Mouse (Mus musculus) CH12.LX (cell line): ENCODE measurements around the gene Lrrc31. TPM values are rescaled to one million over a fixed set of nuclear protein-coding genes. Genes with fewer than 3 reads are reported as not detected.

Experiments
- DNase-seq: peaks from one replicate; pipeline ENCODE4 v3.0.0-alpha.2; 2013; ENCODE audit errors: extremely low read depth
- H3K27ac ChIP-seq: 2 replicates; pipeline ENCODE4 v1.5.1; 2012; ENCODE audit warnings: low read depth, mild to moderate bottlenecking, control low read depth, moderate library complexity; ENCODE audit not compliant: insufficient read depth
- H3K27me3 ChIP-seq: replicated peaks from 2 replicates; pipeline ENCODE3; 2012; ENCODE audit warnings: inconsistent platforms
- H3K36me3 ChIP-seq, 2 experiments: replicated peaks in 1 of 2; 2 replicates each; pipeline versions ENCODE3 to v1.6.1; 2012; ENCODE audit warnings: inconsistent platforms in 1 of 2, low read length in 1 of 2, mild to moderate bottlenecking in 1 of 2, mixed read lengths in 1 of 2, moderate library complexity in 1 of 2; ENCODE audit not compliant: control insufficient read depth in 1 of 2, insufficient read depth in 1 of 2
- H3K4me1 ChIP-seq, 2 experiments: 2 replicates each; pipeline ENCODE4 v1.6.1; 2012; ENCODE audit warnings: inconsistent platforms in 1 of 2, moderate library complexity in 1 of 2; ENCODE audit not compliant: insufficient read depth in 2 of 2, control insufficient read depth in 1 of 2
- H3K4me2 ChIP-seq: 2 replicates; pipeline ENCODE4 v1.6.1; 2012; ENCODE audit warnings: low read depth, mild to moderate bottlenecking, control low read depth; ENCODE audit not compliant: poor library complexity, insufficient read depth, severe bottlenecking
- H3K4me3 ChIP-seq, 3 experiments: fragments of 150-350 bp in 1 of 3; sonication (generic) in 1 of 3; replicated peaks in 1 of 3; 2 replicates each; pipeline versions ENCODE3 to v1.5.1; 2011 to 2012; ENCODE audit warnings: low read depth in 2 of 3, low read length in 2 of 3, mild to moderate bottlenecking in 2 of 3, moderate library complexity in 2 of 3, control low read depth in 1 of 3, improper control_type of control experiment in 1 of 3, inconsistent platforms in 1 of 3, mixed read lengths in 1 of 3; ENCODE audit not compliant: poor library complexity in 1 of 3
- H3K79me2 ChIP-seq: replicated peaks from 2 replicates; pipeline ENCODE4 v1.6.1; 2012; ENCODE audit warnings: mild to moderate bottlenecking, moderate library complexity; ENCODE audit not compliant: control insufficient read depth, poor library complexity, insufficient read depth, severe bottlenecking; ENCODE audit errors: extremely low read depth
- H3K9ac ChIP-seq: 2 replicates; pipeline ENCODE4 v1.6.1; 2012; ENCODE audit warnings: low read depth, mild to moderate bottlenecking, control low read depth, moderate library complexity; ENCODE audit not compliant: insufficient read depth
- H3K9me3 ChIP-seq: replicated peaks from 2 replicates; pipeline ENCODE3; 2012; ENCODE audit warnings: low read length, inconsistent platforms, mixed read lengths
- CHD2 ChIP-seq: IDR thresholded peaks from 2 replicates; pipeline ENCODE4 v1.6.1; 2011; ENCODE audit warnings: low read length, improper control_type of control experiment
- CTCF ChIP-seq, 2 experiments: IDR thresholded peaks in 1 of 2; conservative IDR thresholded peaks in 1 of 2; 2 replicates each; pipeline ENCODE4 v1.5.1; 2011 to 2012; ENCODE audit warnings: low read depth in 2 of 2, low read length in 2 of 2, improper control_type of control experiment in 1 of 2, inconsistent platforms in 1 of 2, mild to moderate bottlenecking in 1 of 2, moderate library complexity in 1 of 2
- EP300 ChIP-seq: IDR thresholded peaks from 2 replicates; pipeline ENCODE4 v1.6.1; 2011; ENCODE audit warnings: low read length, improper control_type of control experiment
- ETS1 ChIP-seq: conservative IDR thresholded peaks from 2 replicates; pipeline ENCODE4 v1.6.1; 2012; ENCODE audit warnings: low read depth, mild to moderate bottlenecking, inconsistent platforms, low read length, improper control_type of control experiment, moderate library complexity
- IRF4 ChIP-seq: IDR thresholded peaks from 2 replicates; pipeline ENCODE4 v1.6.1; 2014; ENCODE audit warnings: low read depth, mild to moderate bottlenecking, inconsistent platforms, low read length, improper control_type of control experiment
- JUND ChIP-seq: conservative IDR thresholded peaks from 2 replicates; pipeline ENCODE4 v1.6.1; 2011; ENCODE audit warnings: low read depth, low read length, improper control_type of control experiment
- MAZ ChIP-seq: IDR thresholded peaks from 2 replicates; pipeline ENCODE4 v1.6.1; 2012; ENCODE audit warnings: low read depth, mild to moderate bottlenecking, inconsistent platforms, low read length, improper control_type of control experiment, moderate library complexity
- MEF2A ChIP-seq: IDR thresholded peaks from 2 replicates; pipeline ENCODE4 v1.6.1; 2014; ENCODE audit warnings: low read depth, mild to moderate bottlenecking, inconsistent platforms, low read length, improper control_type of control experiment, borderline replicate concordance
- NELFE ChIP-seq: IDR thresholded peaks from 2 replicates; pipeline ENCODE4 v1.6.1; 2011; ENCODE audit warnings: low read depth, low read length, improper control_type of control experiment
- POLR2AphosphoS2 ChIP-seq: IDR thresholded peaks from 2 replicates; pipeline ENCODE4 v1.6.1; 2011; ENCODE audit warnings: low read depth, low read length, improper control_type of control experiment
- SIN3A ChIP-seq: IDR thresholded peaks from 2 replicates; pipeline ENCODE4 v1.6.1; 2012; ENCODE audit warnings: low read length, improper control_type of control experiment, inconsistent platforms
- TCF12 ChIP-seq: IDR thresholded peaks from 2 replicates; pipeline ENCODE4 v1.6.1; 2014; ENCODE audit warnings: low read depth, mild to moderate bottlenecking, inconsistent platforms, low read length, improper control_type of control experiment
- USF2 ChIP-seq: conservative IDR thresholded peaks from 2 replicates; pipeline ENCODE4 v1.6.1; 2011; ENCODE audit warnings: low read depth, low read length, improper control_type of control experiment
- ZC3H11A ChIP-seq: IDR thresholded peaks from 2 replicates; pipeline ENCODE4 v1.6.1; 2012; ENCODE audit warnings: low read depth, mild to moderate bottlenecking, inconsistent platforms, low read length, improper control_type of control experiment
- ZMIZ1 ChIP-seq: IDR thresholded peaks from 2 replicates; pipeline ENCODE4 v1.6.1; 2012; ENCODE audit warnings: low read depth, mild to moderate bottlenecking, inconsistent platforms, low read length, improper control_type of control experiment
- dilution Hi-C: fragments of 300-500 bp; cut with MboI; formaldehyde crosslinking; loops from 2 replicates; pipeline ENCODE4 v1.14.3; 2020; ENCODE audit warnings: low sequenced_read_pairs; ENCODE audit not compliant: extremely low pct_unique_long_range_greater_than_20kb, extremely low pct_ligation_motif_present
- in situ Hi-C: fragments of 300-500 bp; cut with MboI; formaldehyde crosslinking; loops from 3 replicates; pipeline ENCODE4 v1.14.3; 2019; ENCODE audit warnings: low sequenced_read_pairs, low pct_ligation_motif_present, low pct_unique_long_range_greater_than_20kb, mixed read lengths
- polyA plus RNA-seq: library from polyadenylated mRNA; unstranded; fragments of >175 nt; gene quantifications from 2 replicates; pipeline ENCODE4 v1.2.1, GENCODE M21; 2012; ENCODE audit warnings: low read depth; ENCODE audit not compliant: insufficient read length
- total RNA-seq, 2 experiments: library from RNA; depleted of rRNA; stranded (reverse); fragments of 300-350 nt in 1 of 2; fragments of >200 nt in 1 of 2; gene quantifications; 2 replicates each; pipeline ENCODE4 v1.2.3; 2012 to 2014

Gene Lrrc31
- total and polyA plus RNA-seq, 3 experiments, result not detected

- in situ Hi-C loops, result no loop called here
- Histone ChIP-seq H3K4me3 (no peak overlapping the region), H3K4me2 (no peak overlapping the region), H3K79me2 (no peaks in the 10 kb centered on the region), H3K9ac (no peak overlapping the region), H3K36me3 (no peaks in the 10 kb centered on the region), H3K27ac (no peak overlapping the region), H3K27me3 (no peaks in the 10 kb centered on the region), H3K9me3 (no peaks in the 10 kb centered on the region), H3K4me1 (no peaks in the 10 kb centered on the region)
- TF ChIP-seq EP300 (no peak), POLR2AphosphoS2 (no peak), MAZ (no peak), ETS1 (no peak), MEF2A (no peak)
- no peak for DNase-seq
- dilution Hi-C loops, result no loop called here
Observed at GRCm38 (mm10) chr3:30706614-30707276, 7.1 kb upstream of the Lrrc31 start.

- in situ Hi-C loops (no loop called here), dilution Hi-C loops (no loop called here)
- no peaks in the 10 kb centered on the region for H3K9me3 ChIP-seq
- DNase-seq, result no peak
- no peaks in the 10 kb centered on the region for H3K36me3 ChIP-seq
- H3K27me3 ChIP-seq, result no peaks in the 10 kb centered on the region
- H3K79me2 ChIP-seq, result no peaks in the 10 kb centered on the region
- H3K4me2 ChIP-seq, result no peak overlapping the region
- no peak overlapping the region for H3K4me3 ChIP-seq
- H3K4me1 ChIP-seq, result peaks cover 0 to 5% of the 10 kb centered on the region in 2 experiments; a peak in 2 of 4 replicates
- no peak for TF ChIP-seq CTCF (conservative IDR thresholded peaks at IDR 0.05 in 1 of 2, IDR thresholded peaks at IDR 0.05 in 1 of 2; ENCODE audit: low read depth in 2 of 2, low read length in 2 of 2)
- TF ChIP-seq IRF4, result no peak
- TF ChIP-seq SIN3A, result no peak
- no peak for TF ChIP-seq POLR2AphosphoS2
- H3K9ac ChIP-seq, result no peak overlapping the region
- no peak overlapping the region for H3K27ac ChIP-seq
Observed at GRCm38 (mm10) chr3:30705977-30706376, 6.3 kb upstream of the Lrrc31 start.

- H3K4me1 ChIP-seq, result peaks cover 3 to 5% of the 10 kb centered on the region in 2 experiments; a peak in 2 of 4 replicates
- H3K4me2 ChIP-seq, result no peak overlapping the region
- no peak overlapping the region for H3K9ac ChIP-seq
- no peak overlapping the region for H3K27ac ChIP-seq
- in situ Hi-C loops (no loop called here), dilution Hi-C loops (no loop called here)
- DNase-seq, result no peak
- peaks cover 3% of the 10 kb centered on the region for H3K9me3 ChIP-seq
- no peaks in the 10 kb centered on the region for H3K36me3 ChIP-seq
- no peaks in the 10 kb centered on the region for H3K79me2 ChIP-seq
- no peak overlapping the region for H3K4me3 ChIP-seq
- TF ChIP-seq TCF12 (no peak), USF2 (no peak), NELFE (no peak), ZC3H11A (no peak), POLR2AphosphoS2 (no peak), SIN3A (no peak), CHD2 (no peak), JUND (no peak), CTCF (conservative IDR thresholded peaks at IDR 0.05 in 1 of 2, IDR thresholded peaks at IDR 0.05 in 1 of 2; ENCODE audit: low read depth in 2 of 2, low read length in 2 of 2) (no peak), ZMIZ1 (no peak)
- TF ChIP-seq, all 38 proteins: peak for 0
- H3K27me3 ChIP-seq, result no peaks in the 10 kb centered on the region
Observed at GRCm38 (mm10) chr3:30697891-30698290, 1.8 kb downstream of the Lrrc31 start.
